Mouse (Mus musculus): ENCODE data around the gene Ctla2b.
A peak's percentile ranks its signal among the peaks of the same experiment; 100 is the strongest.
"Not testable (repeated sequence)": the region's sequence is repeated elsewhere in the genome, so short reads cannot be mapped to it uniquely, and the experiment has no call there.

Ctla2b gene

DNA sequence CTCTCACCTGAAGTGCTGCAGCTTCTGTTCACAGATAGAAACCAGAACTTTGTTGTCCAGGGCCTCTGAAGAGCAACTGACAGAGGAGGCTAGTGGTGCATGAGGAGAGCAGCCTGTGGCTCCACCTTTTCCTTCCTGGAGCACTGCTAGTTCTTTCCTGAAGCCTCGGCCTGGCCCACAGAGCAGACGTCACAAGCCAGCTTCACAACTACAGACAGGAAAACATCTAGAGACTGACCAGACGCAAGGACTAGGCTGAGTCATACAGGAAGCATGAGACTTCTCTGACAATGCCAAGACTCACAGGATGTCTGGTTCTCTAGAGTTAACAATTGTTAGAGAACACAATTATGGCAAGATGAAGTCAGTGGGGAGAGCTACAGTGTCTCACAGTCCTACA, at the start of gene Ctla2b:
TSS of gene Ctla2b (minus strand) at position 120 of the 400 bp plus-strand sequence.
- peak; percentile 56 for DNase-seq (ENCODE audit: low read depth, low spot score)

- not testable (repeated sequence) for DNase-seq (ENCODE audit: low read depth, low spot score)
Observed at GRCm38 (mm10) chr13:60941884-60942283, 44.6 kb upstream of the Ctla2b start, which contains the start of gene Tpbpa. Gene Tpbpa (minus strand): TSS chr13:60941984.

- DNase-seq (ENCODE audit: low read depth, low spot score) = peak; percentile 66
Observed at GRCm38 (mm10) chr13:60936500-60936901, 39.3 kb upstream of the Ctla2b start, which contains the start of the genes Gm49391 and Ctla2a. Gene Gm49391 (minus strand): TSS chr13:60936571. Gene Ctla2a (minus strand): TSS chr13:60936625.

GRCm38 (mm10) chr13:60935490-60935889, 38.2 kb upstream of the Ctla2b start, which contains the start of gene Gm49393:
Gene Gm49393 (minus strand): TSS chr13:60935590.
- DNase-seq (ENCODE audit: low read depth, low spot score) = not testable (repeated sequence)

- not testable (repeated sequence) for DNase-seq (ENCODE audit: low read depth, low spot score)
Observed at GRCm38 (mm10) chr13:60904780-60905179, 7.5 kb upstream of the Ctla2b start, which contains the start of gene Tpbpb. Gene Tpbpb (minus strand): TSS chr13:60904880.

DNA sequence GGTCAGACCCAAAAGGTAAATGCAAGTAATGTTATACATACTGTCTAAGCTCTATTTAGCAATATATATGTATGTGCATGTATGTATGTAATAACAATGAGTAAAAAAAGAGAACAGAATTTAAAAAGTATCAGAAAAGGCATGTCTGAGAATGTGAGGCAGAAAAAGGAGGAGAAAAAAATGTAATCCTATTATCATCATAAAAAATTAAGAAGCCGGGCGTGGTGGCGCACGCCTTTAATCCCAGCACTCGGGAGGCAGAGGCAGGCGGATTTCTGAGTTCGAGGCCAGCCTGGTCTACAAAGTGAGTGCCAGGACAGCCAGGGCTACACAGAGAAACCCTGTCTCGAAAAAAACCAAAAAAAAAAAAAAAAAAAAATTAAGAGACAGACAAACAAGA, 453 bp downstream of the Ctla2b start, which contains the start of gene Gm49392:
TSS of gene Gm49392 (minus strand) at position 101 of the 400 bp plus-strand sequence.
- DNase-seq (ENCODE audit: low read depth, low spot score) = not testable (repeated sequence)

DNA sequence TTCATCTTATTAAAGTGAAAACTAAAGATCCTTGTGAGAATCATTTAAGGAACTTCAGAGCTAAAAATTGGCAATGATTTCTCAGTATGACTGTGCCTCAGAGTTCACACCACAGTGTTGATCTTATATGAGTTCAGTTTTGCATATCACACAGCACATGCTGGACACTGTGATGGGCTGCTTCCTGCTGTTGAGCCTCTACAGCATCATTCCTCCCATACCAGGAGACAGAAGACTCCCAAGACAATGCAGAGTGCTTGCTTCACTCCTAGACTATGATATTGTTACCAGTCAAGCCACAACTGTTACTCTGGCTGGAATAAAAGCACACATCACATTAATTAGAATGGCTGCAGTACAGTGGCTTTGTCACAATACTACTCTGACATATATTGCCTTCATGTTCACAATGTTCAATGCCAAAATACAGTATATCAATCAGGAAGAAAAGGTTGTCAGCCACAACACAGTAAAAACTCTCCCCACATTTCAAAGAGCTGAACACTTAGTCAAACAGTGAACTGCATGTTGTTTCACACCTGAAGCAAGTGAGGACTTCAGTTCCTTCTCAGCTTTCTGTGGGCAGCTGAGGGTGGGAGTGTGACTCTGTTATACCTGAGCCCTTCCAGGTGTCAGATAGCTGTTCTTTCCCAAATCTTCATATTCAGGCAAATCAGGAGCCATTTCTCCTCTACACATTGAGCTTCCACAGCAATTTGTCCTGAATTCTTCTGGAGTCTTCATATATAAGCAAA, 1.7 kb downstream of the Ctla2b start:
- no peak for DNase-seq (ENCODE audit: low read depth, low spot score)

DNA sequence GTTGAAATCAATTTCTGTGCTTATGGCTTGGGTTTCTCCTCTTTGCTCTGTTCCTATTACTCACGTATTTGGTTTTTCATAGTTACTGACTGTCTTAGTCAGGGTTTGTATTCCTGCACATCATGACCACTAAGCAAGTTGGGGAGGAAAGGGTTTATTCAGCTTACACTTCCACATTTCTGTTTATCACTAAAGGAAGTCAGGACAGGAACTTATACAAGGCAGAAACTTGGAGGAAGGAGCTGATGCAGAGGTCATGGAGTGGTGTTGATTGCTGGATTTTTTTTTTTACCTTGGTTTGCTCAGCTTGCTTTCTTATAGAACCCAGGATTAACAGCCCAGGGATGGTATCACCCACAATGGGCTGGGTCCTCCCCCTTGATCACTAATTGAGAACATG, 4.9 kb downstream of the Ctla2b start:
- DNase-seq (ENCODE audit: low read depth, low spot score) = no peak

GRCm38 (mm10) chr13:60864281-60864680, 33.0 kb downstream of the Ctla2b start, which contains the start of gene 4930486L24Rik:
Gene 4930486L24Rik (minus strand): TSS chr13:60864475.
- DNase-seq (ENCODE audit: low read depth, low spot score) = no peak

GRCm38 (mm10) chr13:60848241-60849120, 48.8 kb downstream of the Ctla2b start:
- peak; percentile 75 for DNase-seq (ENCODE audit: low read depth, low spot score)

Data from CD4-positive, CD25-positive, alpha-beta regulatory T cell, adult 2 months (primary cell).